Mouse (Mus musculus): ENCODE measurements around the gene Copz2.

GRCm38 (mm10) chr11:96813920-96814319, 35.8 kb upstream of the Copz2 start:
- TF ChIP-seq HCFC1 (IDR thresholded peaks at IDR 0.05; ENCODE audit: borderline replicate concordance, insufficient read depth, low read length) (no peak), CHD2 (IDR thresholded peaks at IDR 0.05; ENCODE audit: low read depth, low read length) (no peak)

Data from ES-E14 (cell line).